Mouse (Mus musculus): ENCODE results near the gene Dnajc7. TPM values are rescaled to one million over a fixed set of nuclear protein-coding genes. Genes with fewer than 3 reads are reported as not detected.

Gene Dnajc7
- polyA plus RNA-seq, 1 experiment: 113 TPM

- peak overlapping the region; percentile 33 for H3K4me3 ChIP-seq
- H3ac ChIP-seq (ENCODE audit: control insufficient read depth, insufficient read length): no peak overlapping the region
- H3K4me2 ChIP-seq (ENCODE audit: low read depth): peak overlapping the region; percentile 66
- no peaks in the 10 kb centered on the region for H3K27me3 ChIP-seq (ENCODE audit: control insufficient read depth, insufficient read depth, insufficient read length)
- no peaks in the 10 kb centered on the region for H3K36me3 ChIP-seq (ENCODE audit: control insufficient read depth, insufficient read depth)
- H3K79me2 ChIP-seq (ENCODE audit: control insufficient read depth, insufficient read depth): no peaks in the 10 kb centered on the region
- TF ChIP-seq MYOG (IDR thresholded peaks at IDR 0.05; ENCODE audit: control insufficient read depth in 1 of 3, insufficient read depth in 1 of 3, insufficient read length in 2 of 3, low read depth in 2 of 3): no peak
- no peak for TF ChIP-seq REST (IDR thresholded peaks at IDR 0.05; ENCODE audit: insufficient read depth, insufficient read length)
- TF ChIP-seq SRF (IDR thresholded peaks at IDR 0.05; ENCODE audit: control insufficient read depth, insufficient read length, low read depth): no peak
- TF ChIP-seq E2F4 (IDR thresholded peaks at IDR 0.05; ENCODE audit: insufficient read depth): no peak
- TF ChIP-seq TCF12 (IDR thresholded peaks at IDR 0.05; ENCODE audit: insufficient read depth, poor library complexity, severe bottlenecking): no peak
Observed at GRCm38 (mm10) chr11:100575484-100575855, 44.5 kb downstream of the Dnajc7 start.

DNA sequence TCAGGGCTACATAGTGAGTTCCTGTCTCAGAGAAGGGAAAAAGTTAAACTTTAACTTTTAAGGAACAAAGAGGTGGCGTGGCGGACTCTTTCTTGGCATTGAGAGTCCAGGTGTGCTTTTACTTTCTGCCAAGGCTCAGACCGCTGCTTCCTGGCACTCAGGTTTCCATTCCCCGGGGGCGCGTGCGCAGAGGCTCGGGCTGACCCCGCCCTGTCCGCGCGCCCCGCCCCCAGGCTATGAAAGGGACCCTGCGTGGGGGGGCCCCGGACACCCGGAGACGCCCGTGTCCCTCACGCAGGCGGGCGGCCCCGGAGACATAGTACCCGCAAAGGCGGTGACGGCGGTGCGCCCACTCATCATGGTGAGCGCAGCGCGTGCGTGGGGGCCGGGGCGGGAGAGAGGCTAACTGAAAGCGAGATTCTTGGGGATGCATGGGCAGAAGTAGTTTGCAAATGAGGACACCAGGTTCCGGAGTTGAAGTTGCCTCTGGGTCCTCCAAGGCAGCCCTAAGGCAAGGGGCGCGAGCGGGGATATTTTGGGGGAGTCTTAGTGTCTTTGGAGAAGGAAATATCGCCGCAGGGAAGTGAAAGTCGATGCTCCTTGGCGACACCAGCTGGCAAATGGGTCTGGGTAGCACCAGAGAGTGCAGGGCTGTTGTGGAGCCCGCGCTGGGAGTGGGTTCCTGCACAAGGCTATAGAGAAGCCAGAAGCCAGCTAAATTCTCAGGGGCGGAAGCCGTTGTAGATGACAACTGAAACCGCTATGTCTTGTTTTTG, 45.1 kb downstream of the Dnajc7 start, which contains the start of gene Cnp:
Gene Cnp (plus strand): TSS at position 197 of the 776 bp plus-strand sequence.
- Histone ChIP-seq H3K4me3 (peak within 1 kb of the TSS; percentile 33), H3K27me3 (ENCODE audit: control insufficient read depth, insufficient read depth, insufficient read length) (no peaks in the 10 kb centered on the region), H3ac (ENCODE audit: control insufficient read depth, insufficient read length) (no peak within 1 kb of the TSS), H3K4me2 (ENCODE audit: low read depth) (peak within 1 kb of the TSS; percentile 66), H3K79me2 (ENCODE audit: control insufficient read depth, insufficient read depth) (no peaks in the 10 kb centered on the region), H3K36me3 (ENCODE audit: control insufficient read depth, insufficient read depth) (no peaks in the 10 kb centered on the region)
- TF ChIP-seq MYOG (IDR thresholded peaks at IDR 0.05; ENCODE audit: control insufficient read depth in 1 of 3, insufficient read depth in 1 of 3, insufficient read length in 2 of 3, low read depth in 2 of 3) (peak in 1 of 3 experiments; percentile 2), E2F4 (IDR thresholded peaks at IDR 0.05; ENCODE audit: insufficient read depth) (no peak), POLR2AphosphoS2 (IDR thresholded peaks at IDR 0.05; ENCODE audit: insufficient read length, low read depth) (no peak), POLR2A (IDR thresholded peaks at IDR 0.05; ENCODE audit: insufficient read length, low read depth) (peak; percentile 74)

- TF ChIP-seq POLR2A (IDR thresholded peaks at IDR 0.05; ENCODE audit: insufficient read length, low read depth) (no peak), CEBPB (IDR thresholded peaks at IDR 0.05; ENCODE audit: insufficient read depth, poor library complexity, severe bottlenecking) (no peak), MYOG (IDR thresholded peaks at IDR 0.05; ENCODE audit: control insufficient read depth in 1 of 3, insufficient read depth in 1 of 3, insufficient read length in 2 of 3, low read depth in 2 of 3) (no peak), MYOD1 (IDR thresholded peaks at IDR 0.05; ENCODE audit: control insufficient read depth in 1 of 3, insufficient read length in 2 of 3, low read depth in 2 of 3) (no peak), POLR2AphosphoS2 (IDR thresholded peaks at IDR 0.05; ENCODE audit: insufficient read length, low read depth) (no peak), REST (IDR thresholded peaks at IDR 0.05; ENCODE audit: insufficient read depth, insufficient read length) (no peak)
Observed at GRCm38 (mm10) chr11:100574188-100574587, 45.8 kb downstream of the Dnajc7 start.

GRCm38 (mm10) chr11:100571202-100571567, 48.8 kb downstream of the Dnajc7 start:
- Histone ChIP-seq H3K27me3 (ENCODE audit: control insufficient read depth, insufficient read depth, insufficient read length) (no peaks in the 10 kb centered on the region), H3K79me2 (ENCODE audit: control insufficient read depth, insufficient read depth) (no peaks in the 10 kb centered on the region), H3K4me3 (no peak overlapping the region), H3ac (ENCODE audit: control insufficient read depth, insufficient read length) (no peak overlapping the region), H3K36me3 (ENCODE audit: control insufficient read depth, insufficient read depth) (no peaks in the 10 kb centered on the region), H3K4me2 (ENCODE audit: low read depth) (no peak overlapping the region)
- TF ChIP-seq POLR2A (IDR thresholded peaks at IDR 0.05; ENCODE audit: insufficient read length, low read depth) (no peak), TCF12 (IDR thresholded peaks at IDR 0.05; ENCODE audit: insufficient read depth, poor library complexity, severe bottlenecking) (no peak), POLR2AphosphoS2 (IDR thresholded peaks at IDR 0.05; ENCODE audit: insufficient read length, low read depth) (no peak), MAX (IDR thresholded peaks at IDR 0.05; ENCODE audit: low read depth) (no peak), USF1 (IDR thresholded peaks at IDR 0.05; ENCODE audit: low read depth) (no peak), REST (IDR thresholded peaks at IDR 0.05; ENCODE audit: insufficient read depth, insufficient read length) (no peak), E2F4 (IDR thresholded peaks at IDR 0.05; ENCODE audit: insufficient read depth) (no peak), MYOG (IDR thresholded peaks at IDR 0.05; ENCODE audit: control insufficient read depth in 1 of 3, insufficient read depth in 1 of 3, insufficient read length in 2 of 3, low read depth in 2 of 3) (no peak), TCF3 (IDR thresholded peaks at IDR 0.05; ENCODE audit: insufficient read length, low read depth) (no peak), CEBPB (IDR thresholded peaks at IDR 0.05; ENCODE audit: insufficient read depth, poor library complexity, severe bottlenecking) (no peak), SRF (IDR thresholded peaks at IDR 0.05; ENCODE audit: control insufficient read depth, insufficient read length, low read depth) (no peak), MYOD1 (IDR thresholded peaks at IDR 0.05; ENCODE audit: control insufficient read depth in 1 of 3, insufficient read length in 2 of 3, low read depth in 2 of 3) (no peak)

More at GRCm38 (mm10) chr11:100574188-100574587, 45.8 kb downstream of the Dnajc7 start:
- Histone ChIP-seq H3ac (ENCODE audit: control insufficient read depth, insufficient read length) (no peak overlapping the region), H3K4me2 (ENCODE audit: low read depth) (peak overlapping the region; percentile 66), H3K36me3 (ENCODE audit: control insufficient read depth, insufficient read depth) (no peaks in the 10 kb centered on the region), H3K27me3 (ENCODE audit: control insufficient read depth, insufficient read depth, insufficient read length) (no peaks in the 10 kb centered on the region), H3K79me2 (ENCODE audit: control insufficient read depth, insufficient read depth) (no peaks in the 10 kb centered on the region), H3K4me3 (peak overlapping the region; percentile 33)

- no peak for TF ChIP-seq POLR2A (IDR thresholded peaks at IDR 0.05; ENCODE audit: insufficient read length, low read depth)
- TF ChIP-seq MAX (IDR thresholded peaks at IDR 0.05; ENCODE audit: low read depth): no peak
- TF ChIP-seq MYOD1 (IDR thresholded peaks at IDR 0.05; ENCODE audit: control insufficient read depth in 1 of 3, insufficient read length in 2 of 3, low read depth in 2 of 3): no peak
- TF ChIP-seq TCF3 (IDR thresholded peaks at IDR 0.05; ENCODE audit: insufficient read length, low read depth): no peak
- TF ChIP-seq TCF12 (IDR thresholded peaks at IDR 0.05; ENCODE audit: insufficient read depth, poor library complexity, severe bottlenecking): no peak
- no peak for TF ChIP-seq POLR2AphosphoS2 (IDR thresholded peaks at IDR 0.05; ENCODE audit: insufficient read length, low read depth)
- Histone ChIP-seq H3ac (ENCODE audit: control insufficient read depth, insufficient read length) (no peak overlapping the region), H3K4me3 (no peak overlapping the region)
Observed at GRCm38 (mm10) chr11:100570430-100571201, 49.4 kb downstream of the Dnajc7 start.

More at GRCm38 (mm10) chr11:100570430-100571201, 49.4 kb downstream of the Dnajc7 start:
- Histone ChIP-seq H3K79me2 (ENCODE audit: control insufficient read depth, insufficient read depth) (no peaks in the 10 kb centered on the region), H3K4me2 (ENCODE audit: low read depth) (no peak overlapping the region), H3K36me3 (ENCODE audit: control insufficient read depth, insufficient read depth) (no peaks in the 10 kb centered on the region), H3K27me3 (ENCODE audit: control insufficient read depth, insufficient read depth, insufficient read length) (no peaks in the 10 kb centered on the region)
